In genomic region chr3:89187690-89188477, GRCm38 (mm10) we compare ENCODE assay signal across 16 mouse cellular contexts. TPM values are rescaled to one million over a fixed set of nuclear protein-coding genes. Genes with fewer than 3 reads are reported as not detected.
A peak's percentile ranks its signal among the peaks of the same experiment; 100 is the strongest.
DNase-seq lines count a peak whose midpoint lies in the region; ATAC-seq and TF ChIP-seq lines count a peak whose summit lies in the region.
"Had no signal": no experiment of that assay in that cellular context is flagged by ENCODE, and none has a peak within 500 bp of the region (broad histone marks: within the 10 kb centered on the region; RNA-seq: fewer than 3 reads in every experiment).

No protein-coding gene starts in this region.

- 60% methylated on average over 18 of the region's 18 CpGs for WGBS in hindbrain, embryonic 10.5 days
- 61% methylated on average over 18 of the region's 18 CpGs for WGBS in hindbrain, embryonic 11.5 days
- WGBS in liver, postnatal 0 days (ENCODE audit: insufficient replicate concordance), result 63% methylated on average over 18 of the region's 18 CpGs

- peaks cover 55% of the 10 kb centered on the region for H3K4me1 ChIP-seq in hindbrain, embryonic 10.5 days (replicated peaks)
- peaks cover 8% of the 10 kb centered on the region for H3K4me1 ChIP-seq in hindbrain, embryonic 11.5 days (replicated peaks; ENCODE audit: control insufficient read depth, insufficient read depth, low read length)
- peaks cover 9% of the 10 kb centered on the region for H3K4me1 ChIP-seq in liver, postnatal 0 days (ENCODE audit: insufficient read depth)

- TF ChIP-seq CTCF in liver, postnatal 0 days (IDR thresholded peaks at IDR 0.05; ENCODE audit: low read depth), result no peak

- no peak for DNase-seq in hindbrain, embryonic 10.5 days (ENCODE audit: low spot score)
- DNase-seq in hindbrain, embryonic 11.5 days (ENCODE audit: low spot score), result no peak
- peak; percentile 45 to 54 for DNase-seq in spleen, postnatal 36 days (ENCODE audit: low spot score in 2 of 2)
- no peak for DNase-seq in spleen, postnatal 14 days (ENCODE audit: low spot score in 2 of 2)
- DNase-seq in liver, postnatal 0 days, result no peak
- DNase-seq in thymus, postnatal 36 days, result peak; percentile 71 to 75
- DNase-seq in retina, postnatal 1 day, result no peak
- no peak for DNase-seq in ovary, adult 18-20 months (ENCODE audit: low spot score)
- DNase-seq: adrenal gland, postnatal 14 days; cerebellum, adult 18-20 months; kidney, postnatal 25 days had no signal

- no peak for TF ChIP-seq EP300 in liver, postnatal 0 days (IDR thresholded peaks at IDR 0.05; ENCODE audit: low read depth)

- H3K9me3 ChIP-seq in hindbrain, embryonic 10.5 days, result no peaks in the 10 kb centered on the region
- no peaks in the 10 kb centered on the region for H3K9me3 ChIP-seq in hindbrain, embryonic 11.5 days (ENCODE audit: control insufficient read depth, low read length)
- no peaks in the 10 kb centered on the region for H3K9me3 ChIP-seq in liver, postnatal 0 days (ENCODE audit: low read length)
- H3K9me3 ChIP-seq: embryonic facial prominence, embryonic 12.5 days; G1E; heart, embryonic 12.5 days; stomach, embryonic 15.5 days had no signal

- 0 out of 2 replicates have a peak overlapping the region, but pooled peaks have one; percentile 29 for H3K27ac ChIP-seq in hindbrain, embryonic 10.5 days
- no peak overlapping the region for H3K27ac ChIP-seq in hindbrain, embryonic 11.5 days (ENCODE audit: low read depth, low read length)
- 0 out of 2 replicates have a peak overlapping the region, but pooled peaks have one; percentile 16 for H3K27ac ChIP-seq in liver, postnatal 0 days (ENCODE audit: low read depth)
- H3K27ac ChIP-seq: embryonic facial prominence, embryonic 12.5 days; stomach, embryonic 15.5 days had no signal

- H3K27me3 ChIP-seq in hindbrain, embryonic 10.5 days (ENCODE audit: insufficient read depth, poor library complexity, severe bottlenecking), result peaks cover 16% of the 10 kb centered on the region
- no peaks in the 10 kb centered on the region for H3K27me3 ChIP-seq in hindbrain, embryonic 11.5 days (ENCODE audit: control insufficient read depth, insufficient read depth, low read length)
- H3K27me3 ChIP-seq in liver, postnatal 0 days (ENCODE audit: insufficient read depth, low read length), result no peaks in the 10 kb centered on the region
- H3K27me3 ChIP-seq: stomach, embryonic 15.5 days had no signal

- H3K9ac ChIP-seq in hindbrain, embryonic 11.5 days (ENCODE audit: low read depth, low read length), result no peak overlapping the region
- H3K9ac ChIP-seq in liver, postnatal 0 days (replicated peaks), result no peak overlapping the region
- H3K9ac ChIP-seq: heart, embryonic 12.5 days; stomach, embryonic 15.5 days had no signal

- H3K36me3 ChIP-seq in hindbrain, embryonic 10.5 days, result peaks cover 27% of the 10 kb centered on the region
- no peaks in the 10 kb centered on the region for H3K36me3 ChIP-seq in hindbrain, embryonic 11.5 days (ENCODE audit: control insufficient read depth, insufficient read depth, low read length)
- no peaks in the 10 kb centered on the region for H3K36me3 ChIP-seq in liver, postnatal 0 days (replicated peaks; ENCODE audit: insufficient read depth, low read length)

- no peak for ATAC-seq in hindbrain, embryonic 11.5 days (ENCODE audit: low FRiP score)
- no peak for ATAC-seq in liver, postnatal 0 days
- ATAC-seq: lung, postnatal 0 days had no signal

- H3K4me2 ChIP-seq in hindbrain, embryonic 11.5 days (replicated peaks; ENCODE audit: low read depth, low read length), result no peak overlapping the region
- H3K4me2 ChIP-seq in liver, postnatal 0 days (ENCODE audit: low read depth, low read length), result peak overlapping the region; percentile 29; the same call in 1 of the 2 replicates
- H3K4me2 ChIP-seq: embryonic facial prominence, embryonic 12.5 days; stomach, embryonic 15.5 days had no signal

- peak overlapping the region; percentile 14; the same call in 1 of the 2 replicates for H3K4me3 ChIP-seq in hindbrain, embryonic 10.5 days
- H3K4me3 ChIP-seq in hindbrain, embryonic 11.5 days (ENCODE audit: low read depth, low read length), result no peak overlapping the region
- H3K4me3 ChIP-seq in liver, postnatal 0 days (ENCODE audit: low read depth, low read length), result no peak overlapping the region
- H3K4me3 ChIP-seq: embryonic facial prominence, embryonic 12.5 days; heart, embryonic 12.5 days; stomach, embryonic 15.5 days had no signal

RNA-seq across cellular contexts. Expression of gene Fam189b, which starts 4.9 kb away (rescaled TPM):
- polyA plus RNA-seq in hindbrain, embryonic 10.5 days (2016; fragmentation: Nextera tagmentation; extraction: Ambion mirVana), result 30.2 and 38.7 TPM in 2 replicates
- 18.5 and 19.8 TPM in 2 replicates for polyA plus RNA-seq in hindbrain, embryonic 11.5 days (2014; fragmentation: Nextera tagmentation; extraction: Ambion mirVana)
- polyA plus RNA-seq in liver, postnatal 0 days (2015; fragmentation: Nextera tagmentation; extraction: Ambion mirVana), result 1.4 and 2.1 TPM in 2 replicates

RNA-seq across cellular contexts. Expression of gene Scamp3, which starts 10.6 kb away (rescaled TPM):
- polyA plus RNA-seq in hindbrain, embryonic 10.5 days (2016; fragmentation: Nextera tagmentation; extraction: Ambion mirVana), result 98.9 and 116 TPM in 2 replicates
- polyA plus RNA-seq in hindbrain, embryonic 11.5 days (2014; fragmentation: Nextera tagmentation; extraction: Ambion mirVana), result 85.9 and 90.4 TPM in 2 replicates
- 50.1 and 52.2 TPM in 2 replicates for polyA plus RNA-seq in liver, postnatal 0 days (2015; fragmentation: Nextera tagmentation; extraction: Ambion mirVana)

RNA-seq across cellular contexts. Expression of gene Gba, which starts 14.8 kb away (rescaled TPM):
- 41.0 and 50.0 TPM in 2 replicates for polyA plus RNA-seq in hindbrain, embryonic 10.5 days (2016; fragmentation: Nextera tagmentation; extraction: Ambion mirVana)
- 43.7 and 47.3 TPM in 2 replicates for polyA plus RNA-seq in hindbrain, embryonic 11.5 days (2014; fragmentation: Nextera tagmentation; extraction: Ambion mirVana)
- polyA plus RNA-seq in liver, postnatal 0 days (2015; fragmentation: Nextera tagmentation; extraction: Ambion mirVana), result 25.8 and 26.3 TPM in 2 replicates

RNA-seq across cellular contexts. Expression of gene Clk2, which starts 23.3 kb away (rescaled TPM):
- 34.8 and 35.3 TPM in 2 replicates for polyA plus RNA-seq in hindbrain, embryonic 10.5 days (2016; fragmentation: Nextera tagmentation; extraction: Ambion mirVana)
- polyA plus RNA-seq in hindbrain, embryonic 11.5 days (2014; fragmentation: Nextera tagmentation; extraction: Ambion mirVana), result 27.6 and 30.6 TPM in 2 replicates
- polyA plus RNA-seq in liver, postnatal 0 days (2015; fragmentation: Nextera tagmentation; extraction: Ambion mirVana), result 5.0 and 5.7 TPM in 2 replicates

RNA-seq across cellular contexts. Expression of gene Thbs3, which starts 27.1 kb away (rescaled TPM):
- polyA plus RNA-seq in hindbrain, embryonic 10.5 days (2016; fragmentation: Nextera tagmentation; extraction: Ambion mirVana), result 65.5 and 74.7 TPM in 2 replicates
- polyA plus RNA-seq in hindbrain, embryonic 11.5 days (2014; fragmentation: Nextera tagmentation; extraction: Ambion mirVana), result 40.9 and 44.5 TPM in 2 replicates
- 1.3 and 1.8 TPM in 2 replicates for polyA plus RNA-seq in liver, postnatal 0 days (2015; fragmentation: Nextera tagmentation; extraction: Ambion mirVana)

Comparison
In these comparisons a context has a peak if more than half of its experiments do, and no peak if none do; other contexts are left out.
1. DNase-seq: peak in spleen, postnatal 36 days (2 of 2) and thymus, postnatal 36 days (2 of 2); none in hindbrain, embryonic 10.5 days (single experiment), hindbrain, embryonic 11.5 days (single experiment), spleen, postnatal 14 days (0 of 2), liver, postnatal 0 days (single experiment), retina, postnatal 1 day (single experiment) and ovary, adult 18-20 months (single experiment).